Mouse (Mus musculus) megakaryocyte, embryonic 14.5 days (primary cell): ENCODE data around the gene Slc25a5.

Source experiments
- FLI1 ChIP-seq: IDR thresholded peaks from 2 replicates; pipeline ENCODE4 v1.6.1; 2012; ENCODE audit warnings: low read length, inconsistent platforms, mixed read lengths
- GATA1 ChIP-seq: IDR thresholded peaks from 3 replicates; pipeline ENCODE4 v1.6.1; 2012; ENCODE audit warnings: mixed read lengths, low read length, inconsistent platforms, borderline replicate concordance

DNA sequence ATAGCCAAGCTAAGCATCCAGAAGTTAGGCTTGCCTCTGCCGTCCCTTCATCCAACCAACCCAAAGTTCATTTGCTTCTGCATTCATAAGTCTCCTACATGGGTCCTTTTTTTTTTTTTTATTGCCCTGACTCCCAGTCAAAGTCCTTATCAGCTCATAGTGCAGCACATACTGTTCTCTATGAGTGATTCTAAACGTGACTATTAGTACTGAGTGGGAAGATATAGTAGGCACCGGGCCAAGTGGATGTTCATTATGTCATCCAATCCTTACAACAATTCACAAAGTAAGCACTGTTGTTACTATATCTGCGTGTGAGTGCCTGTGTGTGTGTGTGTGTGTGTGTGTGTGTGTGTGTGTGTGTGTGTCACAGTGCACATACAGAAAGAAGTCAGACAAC is 32.6 kb upstream of the Slc25a5 start:
- TF ChIP-seq GATA1 (no peak), FLI1 (no peak)
